Mouse (Mus musculus) central nervous system, embryonic 11.5 days (tissue): ENCODE results near the gene Rnf214. TPM values are rescaled to one million over a fixed set of nuclear protein-coding genes. Genes with fewer than 3 reads are reported as not detected.

Source experiments
- polyA plus RNA-seq: library from polyadenylated mRNA; depleted of rRNA; stranded (reverse); fragments of >200 nt; gene quantifications from 2 replicates; pipeline ENCODE4 v1.2.3, GENCODE M21; 2012; rRNA removed

The Rnf214 gene
- polyA plus RNA-seq: 38.8 and 52.5 TPM in 2 replicates

GRCm38 (mm10) chr9:45906355-45907077, at the start of gene Rnf214, which contains the start of gene Pcsk7:
Gene Rnf214 (minus strand): TSS chr9:45906911.
Gene Pcsk7 (plus strand): TSS chr9:45906497.

GRCm38 (mm10) chr9:45955107-45955963, 48.6 kb upstream of the Rnf214 start, which contains the start of gene Sidt2:
Gene Sidt2 (minus strand): TSS chr9:45955258.

GRCm38 (mm10) chr9:45935628-45936210, 29.0 kb upstream of the Rnf214 start, which contains the start of gene Tagln:
Gene Tagln (minus strand): TSS chr9:45936058.

GRCm38 (mm10) chr9:45838434-45839138, 68.1 kb downstream of the Rnf214 start, which contains the start of gene Bace1:
Gene Bace1 (plus strand): TSS chr9:45838580.

GRCm38 (mm10) chr9:45828291-45828963, 78.3 kb downstream of the Rnf214 start, which contains the start of gene Cep164:
Gene Cep164 (minus strand): TSS chr9:45828691.

Other genes starting within 250 kb of the Rnf214 start
- gene Cep164, start 78.2 kb downstream of the Rnf214 start, polyA plus RNA-seq: 29.3 and 46.6 TPM in 2 replicates
- 12.8 and 19.4 TPM in 2 replicates for gene Bace1, start 68.3 kb downstream of the Rnf214 start, polyA plus RNA-seq
- gene Pcsk7, start 414 bp downstream of the Rnf214 start, polyA plus RNA-seq: 21.8 and 27.5 TPM in 2 replicates
- 50.0 and 75.2 TPM in 2 replicates for gene Tagln, start 29.1 kb upstream of the Rnf214 start, polyA plus RNA-seq
- gene Sidt2, start 48.3 kb upstream of the Rnf214 start, polyA plus RNA-seq: 24.1 and 55.3 TPM in 2 replicates
- 125 and 146 TPM in 2 replicates for gene Pafah1b2, start 105.8 kb upstream of the Rnf214 start, polyA plus RNA-seq
- 11.5 and 16.2 TPM in 2 replicates for gene Sik3, start 105.9 kb upstream of the Rnf214 start, polyA plus RNA-seq